Mouse (Mus musculus) midbrain, embryonic 11.5 days (tissue): ENCODE measurements at regions not wholly inside any gene's neighbourhood (a gene's known extent, or its start where the extent isn't known, plus 50 kb on each side); places are given as distances from the start of the nearest gene placed in this dataset.
A peak's percentile ranks its signal among the peaks of the same experiment; 100 is the strongest.

Experiments used
- ATAC-seq: fragments of 200-750 bp; cut with Nextera tagmentation; 2 replicates; pipeline ENCODE4 v1.8.0; 2017; ENCODE audit warnings: moderate TSS enrichment, moderate library complexity; ENCODE audit not compliant: low FRiP score
- DNase-seq: peaks from one replicate; pipeline ENCODE4 v3.0.0; 2015; ENCODE audit warnings: low spot score; ENCODE audit errors: missing footprints
- H3K27ac ChIP-seq: fragments of 300-500 bp; sonication (generic); 2 replicates; pipeline ENCODE4 v1.5.1; 2014; ENCODE audit warnings: low read depth, low read length
- H3K27me3 ChIP-seq: fragments of 300-500 bp; sonication (generic); 2 replicates; pipeline ENCODE4 v1.6.1; 2014; ENCODE audit warnings: mild to moderate bottlenecking, low read length, moderate library complexity, mixed read lengths; ENCODE audit not compliant: control insufficient read depth, insufficient read depth
- H3K36me3 ChIP-seq: fragments of 300-500 bp; sonication (generic); 2 replicates; pipeline ENCODE4 v1.6.1; 2014; ENCODE audit warnings: mild to moderate bottlenecking, low read length, moderate library complexity, mixed read lengths; ENCODE audit not compliant: control insufficient read depth, insufficient read depth
- H3K4me1 ChIP-seq: fragments of 300-500 bp; sonication (generic); 2 replicates; pipeline ENCODE4 v1.6.1; 2014; ENCODE audit warnings: low read length; ENCODE audit not compliant: control insufficient read depth, insufficient read depth
- H3K4me2 ChIP-seq: fragments of 300-500 bp; sonication (generic); 2 replicates; pipeline ENCODE4 v1.6.1; 2014; ENCODE audit warnings: mild to moderate bottlenecking, moderate library complexity
- H3K4me3 ChIP-seq: fragments of 300-500 bp; sonication (generic); 2 replicates; pipeline ENCODE4 v1.5.1; 2014; ENCODE audit warnings: low read depth, low read length
- H3K9ac ChIP-seq: fragments of 300-500 bp; sonication (generic); 2 replicates; pipeline ENCODE4 v1.6.1; 2014; ENCODE audit warnings: low read length
- H3K9me3 ChIP-seq: fragments of 300-500 bp; sonication (generic); 2 replicates; pipeline ENCODE4 v1.6.1; 2016; ENCODE audit warnings: low read length; ENCODE audit not compliant: control insufficient read depth
- WGBS: fragments of 180-500 bp; shearing (Covaris S2); extraction: QIAGEN DNeasy Blood & Tissue Kit; methylation state at CpG from one replicate; pipeline ENCODE4 v1.1.7; 2014; 5-methylcytosine and 5-hydroxymethylcytosine counted together

DNA sequence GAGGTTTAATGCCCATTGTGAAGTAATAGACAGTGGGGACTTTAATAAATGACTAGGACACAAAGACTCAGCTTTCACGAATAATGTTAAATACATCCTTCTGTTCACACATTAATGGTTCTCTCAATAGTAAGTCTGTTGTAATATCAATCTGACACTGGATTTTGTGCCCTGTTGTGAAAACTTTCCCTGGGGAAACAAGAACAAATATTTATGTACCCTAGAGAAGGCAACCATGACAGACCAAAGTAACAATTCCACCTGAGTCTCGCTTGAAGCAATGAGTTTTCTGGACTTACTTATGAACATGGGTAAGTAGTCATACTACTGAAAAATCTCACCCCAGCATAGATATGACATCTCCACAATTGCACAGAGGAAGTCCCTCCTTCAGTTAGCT is 105.1 kb upstream of the Lgalsl start:
- Histone ChIP-seq H3K4me3 (no peak overlapping the region), H3K27me3 (no peaks in the 10 kb centered on the region), H3K9me3 (no peaks in the 10 kb centered on the region), H3K27ac (no peak overlapping the region), H3K4me2 (no peak overlapping the region), H3K9ac (no peak overlapping the region), H3K36me3 (no peaks in the 10 kb centered on the region), H3K4me1 (no peaks in the 10 kb centered on the region)
- WGBS, result 91% methylated on average over 2 of the region's 2 CpGs
- DNase-seq, result peak; percentile 31
- ATAC-seq, result no peak

- 83% methylated on average over 1 of the region's 1 CpGs for WGBS
- no peak for DNase-seq
- ATAC-seq, result no peak
- Histone ChIP-seq H3K27me3 (no peaks in the 10 kb centered on the region), H3K4me1 (no peaks in the 10 kb centered on the region), H3K36me3 (no peaks in the 10 kb centered on the region), H3K27ac (no peak overlapping the region), H3K4me2 (no peak overlapping the region), H3K9me3 (no peaks in the 10 kb centered on the region), H3K4me3 (no peak overlapping the region), H3K9ac (no peak overlapping the region)
These were observed 106.1 kb upstream of the Lgalsl start for GRCm38 (mm10) chr11:20936996-20937395.

DNA sequence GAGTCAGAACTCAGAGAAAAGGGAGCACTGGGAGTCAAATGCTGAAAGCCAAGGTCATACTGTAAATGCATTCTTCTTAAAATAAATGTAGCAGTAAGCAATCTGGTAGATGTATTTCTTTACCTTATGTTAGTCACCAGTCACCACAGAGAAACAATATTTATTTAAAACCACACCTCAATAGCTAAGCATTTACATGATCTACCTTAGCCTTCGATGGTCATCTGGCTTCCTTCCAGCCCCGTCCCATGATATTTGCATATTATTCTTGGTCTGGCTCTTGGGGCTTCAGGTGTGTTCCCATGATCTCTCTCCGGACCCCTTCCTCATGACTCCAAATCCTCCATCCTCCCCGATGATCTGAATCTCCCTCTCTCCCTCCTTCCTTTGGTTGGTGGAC is 107.1 kb upstream of the Lgalsl start:
- H3K9ac ChIP-seq, result no peak overlapping the region
- no peaks in the 10 kb centered on the region for H3K4me1 ChIP-seq
- ATAC-seq, result no peak
- no peaks in the 10 kb centered on the region for H3K36me3 ChIP-seq
- no peak overlapping the region for H3K27ac ChIP-seq
- H3K4me2 ChIP-seq, result no peak overlapping the region
- no peak overlapping the region for H3K4me3 ChIP-seq
- no peaks in the 10 kb centered on the region for H3K27me3 ChIP-seq
- WGBS, result 87% methylated on average over 4 of the region's 4 CpGs
- no peaks in the 10 kb centered on the region for H3K9me3 ChIP-seq
- no peak for DNase-seq

GRCm38 (mm10) chr11:20939644-20940043 is 108.8 kb upstream of the Lgalsl start:
- DNase-seq (no peak), ATAC-seq (no peak)
- no peaks in the 10 kb centered on the region for H3K9me3 ChIP-seq
- H3K4me3 ChIP-seq, result no peak overlapping the region
- WGBS, result 84% methylated on average over 4 of the region's 4 CpGs
- no peak overlapping the region for H3K4me2 ChIP-seq
- no peak overlapping the region for H3K9ac ChIP-seq
- H3K4me1 ChIP-seq, result no peaks in the 10 kb centered on the region
- H3K27ac ChIP-seq, result no peak overlapping the region
- H3K27me3 ChIP-seq, result no peaks in the 10 kb centered on the region
- no peaks in the 10 kb centered on the region for H3K36me3 ChIP-seq

DNA sequence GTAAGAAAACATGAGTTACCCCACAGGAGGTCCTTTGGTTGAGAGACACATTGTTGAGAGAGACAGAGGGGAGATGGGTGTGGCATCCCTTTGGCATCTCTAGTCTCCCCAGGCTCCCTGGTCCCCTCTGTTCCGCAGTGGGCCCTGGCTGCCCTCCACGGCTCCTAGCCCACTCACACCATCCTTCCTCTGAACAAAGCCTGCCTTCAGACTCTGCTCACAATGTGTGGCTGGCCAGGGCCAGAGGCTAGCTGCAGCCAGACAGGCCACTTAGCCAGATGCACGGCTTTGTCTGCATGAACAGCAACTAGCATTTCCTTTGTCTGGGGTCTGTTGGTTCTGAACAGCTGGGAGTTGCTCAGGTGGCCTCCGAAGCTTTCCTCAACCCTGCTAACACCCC is 110.7 kb upstream of the Lgalsl start:
- ATAC-seq (peak; percentile 44; the same call in 1 of the 2 replicates), DNase-seq (peak; percentile 69)
- no peak overlapping the region for H3K9ac ChIP-seq

GRCm38 (mm10) chr11:20955561-20955960 is 124.7 kb upstream of the Lgalsl start:
- DNase-seq, result peak; percentile 71

More for the DNA sequence above, 110.7 kb upstream of the Lgalsl start:
- H3K4me2 ChIP-seq, result no peak overlapping the region
- no peaks in the 10 kb centered on the region for H3K36me3 ChIP-seq
- no peak overlapping the region for H3K4me3 ChIP-seq
- H3K4me1 ChIP-seq, result no peaks in the 10 kb centered on the region
- H3K27me3 ChIP-seq, result no peaks in the 10 kb centered on the region
- H3K27ac ChIP-seq, result no peak overlapping the region
- no peaks in the 10 kb centered on the region for H3K9me3 ChIP-seq
- 37% methylated on average over 4 of the region's 4 CpGs for WGBS

GRCm38 (mm10) chr11:20957766-20958165 is 126.9 kb upstream of the Lgalsl start:
- WGBS, result 30% methylated on average over 2 of the region's 2 CpGs
- H3K4me3 ChIP-seq, result no peak overlapping the region
- no peak for DNase-seq
- no peak overlapping the region for H3K4me2 ChIP-seq
- no peak overlapping the region for H3K9ac ChIP-seq
- H3K9me3 ChIP-seq, result no peaks in the 10 kb centered on the region
- peaks cover 6% of the 10 kb centered on the region for H3K4me1 ChIP-seq
- no peak for ATAC-seq
- H3K36me3 ChIP-seq, result no peaks in the 10 kb centered on the region
- no peak overlapping the region; the same call in 1 of the 2 replicates for H3K27ac ChIP-seq
- no peaks in the 10 kb centered on the region for H3K27me3 ChIP-seq

More at GRCm38 (mm10) chr11:20955561-20955960, 124.7 kb upstream of the Lgalsl start:
- H3K4me1 ChIP-seq, result peaks cover 6% of the 10 kb centered on the region
- H3K4me2 ChIP-seq, result no peak overlapping the region
- WGBS, result 75% methylated on average over 8 of the region's 8 CpGs
- H3K27ac ChIP-seq, result no peak overlapping the region
- no peak overlapping the region for H3K9ac ChIP-seq
- H3K27me3 ChIP-seq, result no peaks in the 10 kb centered on the region
- no peak for ATAC-seq
- H3K36me3 ChIP-seq, result no peaks in the 10 kb centered on the region
- no peaks in the 10 kb centered on the region for H3K9me3 ChIP-seq
- no peak overlapping the region for H3K4me3 ChIP-seq

- DNase-seq (peak; percentile 86), ATAC-seq (no peak)
- H3K27ac ChIP-seq, result no peak overlapping the region; the same call in 1 of the 2 replicates
- no peak overlapping the region for H3K4me2 ChIP-seq
- no peaks in the 10 kb centered on the region for H3K9me3 ChIP-seq
- H3K36me3 ChIP-seq, result no peaks in the 10 kb centered on the region
- no peak overlapping the region for H3K4me3 ChIP-seq
- H3K9ac ChIP-seq, result no peak overlapping the region
- WGBS, result 11% methylated on average over 5 of the region's 5 CpGs
- H3K27me3 ChIP-seq, result no peaks in the 10 kb centered on the region
- peaks cover 6% of the 10 kb centered on the region for H3K4me1 ChIP-seq
These were observed 127.4 kb upstream of the Lgalsl start for GRCm38 (mm10) chr11:20958233-20958632.

DNA sequence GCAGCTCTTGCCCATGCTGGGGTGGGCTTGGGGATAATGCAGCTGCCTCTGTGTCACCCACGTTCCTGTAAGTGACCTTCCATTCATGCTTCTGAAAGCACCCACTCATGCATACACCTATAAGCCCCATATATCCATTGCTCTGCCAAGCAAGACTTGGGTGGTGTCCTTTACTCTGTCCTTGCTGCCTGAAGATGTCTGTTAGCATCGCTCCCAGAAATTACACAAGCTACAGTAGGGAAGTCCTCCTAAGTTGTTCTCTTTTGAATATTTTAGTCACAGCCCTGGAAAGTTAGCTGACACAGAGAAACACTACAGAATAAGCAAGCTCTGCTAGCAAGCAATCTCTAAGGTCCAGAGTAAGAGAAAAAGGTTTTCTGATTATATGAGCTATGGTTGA is 129.2 kb upstream of the Lgalsl start:
- no peak overlapping the region for H3K4me3 ChIP-seq
- no peaks in the 10 kb centered on the region for H3K27me3 ChIP-seq
- no peak overlapping the region for H3K4me2 ChIP-seq
- 58% methylated on average over 2 of the region's 2 CpGs for WGBS
- no peak overlapping the region for H3K9ac ChIP-seq
- no peaks in the 10 kb centered on the region for H3K9me3 ChIP-seq
- no peaks in the 10 kb centered on the region for H3K36me3 ChIP-seq
- no peak for ATAC-seq
- no peak overlapping the region for H3K27ac ChIP-seq
- peaks cover 6% of the 10 kb centered on the region for H3K4me1 ChIP-seq
- peak; percentile 71 for DNase-seq

DNA sequence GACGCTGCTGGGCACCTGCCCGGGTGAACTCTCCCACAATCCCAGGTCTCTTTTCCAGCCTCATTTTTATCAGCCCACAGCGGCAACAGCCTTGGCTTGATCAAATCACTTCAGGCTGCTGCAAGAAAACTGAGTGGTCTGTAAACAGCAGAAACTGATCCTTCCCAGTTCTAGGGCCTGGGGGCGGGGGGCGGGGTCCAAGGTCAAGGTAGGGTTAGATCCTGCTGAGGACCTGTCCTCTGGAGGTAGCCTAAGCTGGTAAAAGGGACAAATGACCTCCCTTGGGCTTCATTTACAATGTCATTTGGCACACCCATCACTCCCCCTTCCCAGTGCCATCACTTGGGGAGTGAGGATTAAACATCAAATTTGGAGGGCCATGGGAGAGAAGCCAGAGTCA is 129.9 kb upstream of the Lgalsl start:
- no peaks in the 10 kb centered on the region for H3K9me3 ChIP-seq
- no peak for ATAC-seq
- 64% methylated on average over 5 of the region's 5 CpGs for WGBS

More for the DNA sequence above, 129.9 kb upstream of the Lgalsl start:
- no peak overlapping the region for H3K9ac ChIP-seq
- H3K27me3 ChIP-seq, result no peaks in the 10 kb centered on the region
- DNase-seq, result peak; percentile 54
- no peak overlapping the region for H3K4me3 ChIP-seq
- H3K4me1 ChIP-seq, result peaks cover 6% of the 10 kb centered on the region
- H3K27ac ChIP-seq, result no peak overlapping the region
- no peak overlapping the region for H3K4me2 ChIP-seq
- H3K36me3 ChIP-seq, result no peaks in the 10 kb centered on the region
